Mouse (Mus musculus): ENCODE results near the gene Fzd4. TPM values are rescaled to one million over a fixed set of nuclear protein-coding genes. Genes with fewer than 3 reads are reported as not detected.

Gene Fzd4
- total RNA-seq (2021) = 10 to 100 TPM; 73.5 to 79.2 TPM
- long read RNA-seq, experiment 1, full-length matches to known transcripts = 17 of 40 reads
- long read RNA-seq, experiment 1, partial matches to known transcripts = 0 of 40 reads
- long read RNA-seq, experiment 1, other reads (novel, unspliced or antisense) = 23 of 40 reads
- long read RNA-seq, experiment 2, full-length matches to known transcripts = 17 of 23 reads
- long read RNA-seq, experiment 2, partial matches to known transcripts = 0 of 23 reads
- long read RNA-seq, experiment 2, other reads (novel, unspliced or antisense) = 6 of 23 reads

DNA sequence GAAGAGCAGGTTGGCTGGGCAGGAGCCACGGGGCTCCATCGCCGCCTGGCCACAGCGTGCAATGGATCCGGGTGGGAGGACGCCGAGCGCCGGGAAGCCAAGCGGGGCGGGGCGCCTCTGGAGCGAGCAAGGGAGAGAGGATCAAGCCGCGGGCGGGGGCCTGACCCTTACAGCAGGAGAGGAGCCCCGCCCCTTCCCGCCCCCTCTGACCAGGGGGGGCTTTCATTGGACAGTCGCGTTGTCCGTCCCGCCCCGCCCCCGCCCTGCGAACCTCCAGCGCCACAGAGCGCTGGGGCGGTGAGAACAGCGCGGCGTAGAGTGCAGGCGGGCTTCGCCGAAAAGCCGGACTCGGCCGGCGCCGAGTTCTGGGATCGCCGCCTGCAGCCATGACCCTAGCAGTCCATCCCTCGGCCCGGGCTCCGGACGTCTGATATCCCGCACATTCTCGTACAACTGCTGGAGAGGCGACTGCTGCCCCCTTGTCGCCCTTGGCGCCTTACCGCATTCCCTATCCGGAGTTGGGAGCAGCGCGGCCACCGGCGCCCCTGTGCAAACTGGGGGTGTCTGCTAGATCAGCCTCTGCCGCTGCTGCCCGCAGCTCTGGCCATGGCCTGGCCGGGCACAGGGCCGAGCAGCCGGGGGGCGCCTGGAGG, at the start of gene Fzd4, which contains the start of gene Tmem135:
TSS of gene Fzd4 (plus strand) at position 275 of the 653 bp plus-strand sequence.
TSS of gene Tmem135 (minus strand) at position 142 of the 653 bp plus-strand sequence.
- DNase-seq = peak; percentile 99

DNA sequence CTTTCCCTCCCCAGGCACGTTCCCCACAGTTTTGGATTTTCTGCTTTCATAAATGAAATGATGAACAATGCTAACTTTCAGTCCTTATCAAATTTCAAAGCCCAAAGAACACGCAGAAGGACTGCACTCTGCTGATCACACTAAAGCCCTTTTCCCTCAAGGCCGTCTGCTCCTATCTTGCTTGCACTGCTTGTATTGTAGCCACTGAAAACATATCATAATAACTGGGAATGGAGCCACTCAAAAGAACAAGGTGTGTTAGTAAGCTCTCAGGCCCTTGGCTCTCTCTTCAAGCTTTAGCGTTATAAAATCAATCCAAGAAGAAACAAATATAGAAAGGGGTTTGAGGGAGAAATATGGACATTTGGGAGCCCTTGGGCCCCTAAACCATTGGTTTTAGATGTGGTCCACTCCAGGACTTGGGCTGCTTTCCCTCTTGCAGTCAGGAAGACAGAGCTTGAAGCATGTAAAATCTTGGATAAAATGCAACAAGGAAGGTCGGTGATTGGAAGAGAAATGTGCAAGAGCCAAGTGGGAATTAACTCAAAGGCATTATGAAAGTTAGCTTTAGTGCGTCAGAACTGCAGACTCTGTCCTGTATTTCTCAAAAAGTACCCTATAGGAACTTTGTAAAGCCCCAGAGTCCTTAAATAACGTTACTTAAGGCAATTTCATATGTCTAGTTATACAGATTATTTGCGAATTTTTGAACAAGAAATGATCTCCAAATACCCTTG, 48.5 kb upstream of the Fzd4 start:
- peak; percentile 23 for DNase-seq

DNA sequence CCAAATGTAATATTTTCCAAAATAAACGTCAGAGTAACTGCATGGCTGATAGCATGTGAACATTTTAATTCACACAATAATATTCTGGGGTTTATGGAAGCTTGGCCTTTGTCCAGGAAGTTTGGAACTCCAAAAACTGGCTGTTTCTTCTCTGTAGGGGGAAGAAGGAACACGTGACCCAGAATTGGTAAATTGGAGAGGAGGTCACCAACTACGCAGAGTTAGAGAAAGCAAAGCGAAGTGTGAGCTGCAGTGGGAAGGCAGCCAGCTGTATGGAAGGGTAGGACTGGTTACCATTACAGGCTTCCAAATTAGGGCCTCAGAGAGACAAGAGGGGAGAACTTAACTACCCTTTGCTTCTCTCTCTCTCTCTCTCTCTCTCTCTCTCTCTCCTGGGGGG, 47.8 kb upstream of the Fzd4 start:
- peak; percentile 64 for DNase-seq

DNA sequence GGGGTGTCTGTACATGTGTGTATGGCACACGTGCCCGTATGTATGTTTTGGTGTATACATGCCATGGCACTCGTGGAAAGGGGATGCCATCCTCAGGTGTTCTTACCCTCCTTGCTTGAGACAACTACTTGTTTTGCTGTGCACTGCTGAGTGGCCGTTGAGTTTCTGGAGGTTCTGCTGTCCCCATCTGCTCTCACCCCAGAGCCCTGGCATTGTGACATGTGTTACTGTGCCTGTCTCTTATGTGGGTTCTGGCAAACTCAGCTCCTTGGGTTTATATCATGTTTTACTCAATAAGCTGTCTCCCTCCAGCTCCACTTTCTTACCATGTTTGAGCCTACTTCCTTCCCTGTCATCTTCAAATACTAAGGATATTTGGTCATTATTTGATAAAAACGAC, 40.2 kb upstream of the Fzd4 start:
- DNase-seq = no peak

- no peak for DNase-seq
These were observed 38.8 kb upstream of the Fzd4 start for GRCm38 (mm10) chr7:89365135-89365880.

DNA sequence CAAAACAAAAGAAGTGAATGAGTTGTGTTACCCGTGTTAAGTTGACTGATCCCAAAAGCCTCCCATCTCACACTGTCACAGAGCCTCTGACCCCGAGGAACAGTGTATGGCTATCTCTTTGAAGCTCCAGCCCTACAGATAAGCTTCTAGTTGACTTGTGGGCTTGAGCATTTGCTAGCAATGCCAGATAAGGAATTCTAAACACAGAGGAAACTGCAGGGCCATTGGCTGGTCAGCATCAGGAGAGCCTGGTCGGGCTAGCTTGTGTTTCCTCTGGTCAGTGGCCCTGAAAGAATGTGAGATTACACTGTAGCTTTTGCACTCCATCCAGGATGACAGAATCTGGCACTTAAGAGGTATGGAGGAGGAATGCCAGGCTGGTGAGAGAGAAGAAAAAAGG, 36.5 kb upstream of the Fzd4 start:
- no peak for DNase-seq

GRCm38 (mm10) chr7:89370086-89370485, 34.1 kb upstream of the Fzd4 start:
- DNase-seq = no peak

GRCm38 (mm10) chr7:89370917-89371316, 33.2 kb upstream of the Fzd4 start:
- peak; percentile 62 for DNase-seq

- no peak for DNase-seq
These were observed 32.4 kb upstream of the Fzd4 start for GRCm38 (mm10) chr7:89371623-89372295.

- DNase-seq = no peak
These were observed 23.0 kb upstream of the Fzd4 start for GRCm38 (mm10) chr7:89380935-89381705.

- DNase-seq = no peak
These were observed 21.3 kb upstream of the Fzd4 start for GRCm38 (mm10) chr7:89382892-89383291.

- no peak for DNase-seq
These were observed 15.2 kb upstream of the Fzd4 start for GRCm38 (mm10) chr7:89388981-89389380.

DNA sequence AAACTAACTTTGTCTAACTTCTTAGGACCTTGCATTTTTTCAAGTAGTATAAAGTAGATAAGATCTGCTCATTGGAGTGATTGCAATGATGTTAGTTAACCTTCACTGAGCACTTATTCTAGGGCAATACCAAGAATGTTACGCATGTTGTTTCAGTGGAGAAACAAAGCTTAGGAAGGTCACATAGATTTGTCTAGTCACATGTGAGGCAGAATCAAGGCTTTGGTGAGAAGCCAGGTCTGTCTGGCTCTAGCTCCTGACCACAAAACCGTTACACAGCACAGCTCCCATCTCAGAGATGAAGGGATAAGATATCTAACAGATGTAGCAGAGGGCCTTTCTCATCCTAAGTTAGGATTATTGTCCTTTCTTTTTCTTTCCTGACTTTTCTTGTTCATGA, 13.5 kb upstream of the Fzd4 start:
- peak; percentile 65 for DNase-seq

DNA sequence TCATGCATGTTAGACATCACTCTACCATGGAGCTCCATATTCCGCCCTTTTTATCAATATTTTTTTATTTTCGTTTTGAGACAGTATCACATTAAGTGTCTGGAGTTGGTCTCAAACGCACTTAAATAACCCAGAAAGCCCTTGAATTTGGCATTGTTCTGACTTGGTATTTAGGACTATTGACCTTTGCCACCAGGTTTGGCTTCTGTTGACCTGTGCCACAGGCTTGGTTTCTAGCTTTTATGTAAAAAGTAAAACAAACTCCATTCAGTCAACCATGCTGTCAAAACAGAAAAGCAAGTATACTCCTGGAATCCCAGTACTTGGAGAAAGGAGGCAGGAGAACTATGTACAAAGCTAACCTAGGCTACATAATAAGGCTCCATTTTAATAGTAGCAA, 12.9 kb upstream of the Fzd4 start:
- no peak for DNase-seq

DNA sequence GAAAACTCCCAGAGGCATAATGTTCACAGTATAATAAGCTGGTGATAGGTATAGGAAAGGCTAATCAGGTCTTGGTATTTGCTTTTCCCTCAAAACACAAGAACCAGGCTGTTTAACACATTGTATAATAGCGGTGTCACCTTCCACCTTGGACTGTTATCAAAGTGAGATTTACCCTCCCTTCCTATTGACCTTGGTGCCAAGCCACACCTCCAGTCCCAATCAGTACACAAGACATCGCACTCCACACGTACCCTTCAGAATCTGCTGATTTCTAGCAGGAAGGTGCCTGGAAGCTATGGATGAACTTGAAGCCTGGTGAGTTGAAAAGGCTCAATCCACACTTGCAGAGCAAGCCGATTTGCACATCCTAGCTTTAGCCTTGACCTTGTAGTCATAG, 12.3 kb upstream of the Fzd4 start:
- DNase-seq = peak; percentile 60

DNA sequence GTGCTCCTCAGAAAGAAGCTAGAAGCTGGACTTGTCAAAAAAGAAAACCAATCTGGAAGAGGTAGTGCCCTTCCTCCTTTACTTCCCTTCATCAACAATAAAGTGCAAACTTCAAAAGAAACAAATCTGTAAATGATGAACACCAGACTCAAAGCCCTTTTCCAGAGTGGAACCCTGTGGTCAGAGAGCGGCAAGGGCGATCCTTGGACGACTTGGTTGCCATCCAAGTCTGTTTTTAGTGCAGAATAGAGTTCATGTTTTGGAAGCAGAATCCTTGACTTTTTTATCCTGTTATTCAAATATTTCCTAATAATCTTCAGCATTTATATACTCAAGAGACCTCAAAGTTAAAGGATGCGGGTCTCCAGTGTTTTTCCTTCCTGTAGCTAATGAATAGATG, 11.8 kb upstream of the Fzd4 start:
- DNase-seq = peak; percentile 71

DNA sequence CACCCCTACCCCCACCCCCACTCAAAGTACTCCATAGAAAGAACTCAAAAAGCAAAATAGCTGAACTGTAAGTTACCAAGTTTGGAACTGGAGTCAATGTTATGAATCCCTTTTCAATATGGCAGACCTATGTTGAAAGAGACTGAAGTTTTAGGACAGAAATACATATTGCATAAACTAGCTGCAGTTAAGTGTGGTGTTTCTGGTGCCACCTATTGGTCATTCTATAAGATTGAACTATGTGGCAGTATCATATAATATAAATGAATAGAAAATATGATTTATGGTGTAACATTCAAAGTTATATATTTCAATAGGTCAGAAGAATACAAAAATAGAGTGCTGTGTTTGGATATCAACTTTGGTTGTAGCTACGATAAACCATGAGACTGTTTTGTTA, 11.3 kb upstream of the Fzd4 start:
- no peak for DNase-seq

GRCm38 (mm10) chr7:89395399-89395798, 8.8 kb upstream of the Fzd4 start:
- DNase-seq = no peak

DNA sequence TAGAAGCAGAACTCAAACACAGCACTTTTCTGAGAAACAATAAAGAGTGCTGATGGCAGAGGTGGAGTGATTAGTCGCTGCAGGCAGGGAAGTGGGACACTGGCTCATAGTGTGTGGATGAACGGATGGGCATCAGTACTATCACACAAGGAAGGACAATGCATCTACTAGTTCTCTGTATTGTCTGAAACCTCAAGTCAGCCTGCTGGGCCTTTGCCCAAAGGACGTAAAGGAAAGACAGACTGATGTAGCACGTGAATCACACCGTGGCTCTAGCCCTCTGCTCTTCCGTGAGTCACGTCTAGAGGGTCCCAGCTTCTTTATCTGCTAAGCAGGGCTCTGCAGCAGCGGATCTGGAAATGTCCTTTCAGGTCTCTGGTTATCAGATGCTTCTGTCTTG, 7.8 kb upstream of the Fzd4 start:
- DNase-seq = no peak

- DNase-seq = no peak
These were observed 6.2 kb upstream of the Fzd4 start for GRCm38 (mm10) chr7:89397837-89398534.

DNA sequence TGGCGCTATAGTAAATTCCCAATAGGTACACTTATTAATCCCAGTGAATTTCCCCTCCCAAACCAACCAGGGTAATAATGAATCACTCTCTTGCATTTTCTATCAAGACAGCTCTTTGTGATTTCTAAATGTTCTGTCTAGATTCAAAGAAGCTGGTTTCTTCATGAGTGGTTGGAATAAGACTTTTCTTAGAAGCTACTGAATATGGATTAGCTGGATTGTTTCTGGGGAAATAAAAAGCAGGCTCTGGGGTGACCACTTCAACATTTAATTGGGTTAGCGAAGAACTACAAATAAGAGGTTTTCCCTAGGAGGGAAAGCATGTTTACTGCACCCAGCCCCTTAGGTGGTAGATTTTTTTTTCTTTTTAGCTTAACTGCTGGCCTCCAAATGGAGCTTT, 3.4 kb upstream of the Fzd4 start:
- DNase-seq = no peak

All from adrenal gland, postnatal 10 days (tissue).